Mouse (Mus musculus) kidney, adult 10 weeks (tissue): Measurements from ENCODE around the gene Emb. TPM values are rescaled to one million over a fixed set of nuclear protein-coding genes. Genes with fewer than 3 reads are reported as not detected.

Experiments
- polyA plus RNA-seq: library from polyadenylated mRNA; stranded (reverse); fragments of 350-450 nt; fragmentation: Illumina TruSeq; extraction: RNeasy Lipid Tissue Mini Kit (QIAGEN cat#74804); gene quantifications from one replicate; pipeline ENCODE4 v1.2.3, GENCODE M21; 2014; ENCODE audit warnings: low read depth, low replicate concordance

Emb gene
- 105 TPM for polyA plus RNA-seq

DNA sequence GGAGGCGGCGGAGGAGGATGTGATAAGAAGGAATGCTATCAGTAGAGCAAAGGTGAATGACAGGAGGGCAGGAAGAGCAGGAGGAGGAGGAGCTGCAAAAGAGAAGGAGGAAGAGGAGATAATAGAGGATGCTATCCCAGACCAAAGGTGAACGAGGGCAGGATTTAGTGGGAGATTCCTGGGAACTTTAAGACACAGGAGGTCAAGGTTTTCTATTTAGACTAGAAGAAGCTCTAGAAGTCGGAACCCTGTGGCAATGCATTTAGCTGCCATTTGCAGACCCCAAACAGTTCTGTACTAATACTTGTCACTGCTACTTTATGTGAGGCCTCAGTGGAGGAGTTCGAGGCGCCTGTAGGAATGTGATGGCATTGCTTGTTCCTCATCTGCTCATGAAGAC lies at the start of gene Emb:
Gene Emb, plus strand, starts transcription at position 301 of the 400 bp plus-strand sequence.

DNA sequence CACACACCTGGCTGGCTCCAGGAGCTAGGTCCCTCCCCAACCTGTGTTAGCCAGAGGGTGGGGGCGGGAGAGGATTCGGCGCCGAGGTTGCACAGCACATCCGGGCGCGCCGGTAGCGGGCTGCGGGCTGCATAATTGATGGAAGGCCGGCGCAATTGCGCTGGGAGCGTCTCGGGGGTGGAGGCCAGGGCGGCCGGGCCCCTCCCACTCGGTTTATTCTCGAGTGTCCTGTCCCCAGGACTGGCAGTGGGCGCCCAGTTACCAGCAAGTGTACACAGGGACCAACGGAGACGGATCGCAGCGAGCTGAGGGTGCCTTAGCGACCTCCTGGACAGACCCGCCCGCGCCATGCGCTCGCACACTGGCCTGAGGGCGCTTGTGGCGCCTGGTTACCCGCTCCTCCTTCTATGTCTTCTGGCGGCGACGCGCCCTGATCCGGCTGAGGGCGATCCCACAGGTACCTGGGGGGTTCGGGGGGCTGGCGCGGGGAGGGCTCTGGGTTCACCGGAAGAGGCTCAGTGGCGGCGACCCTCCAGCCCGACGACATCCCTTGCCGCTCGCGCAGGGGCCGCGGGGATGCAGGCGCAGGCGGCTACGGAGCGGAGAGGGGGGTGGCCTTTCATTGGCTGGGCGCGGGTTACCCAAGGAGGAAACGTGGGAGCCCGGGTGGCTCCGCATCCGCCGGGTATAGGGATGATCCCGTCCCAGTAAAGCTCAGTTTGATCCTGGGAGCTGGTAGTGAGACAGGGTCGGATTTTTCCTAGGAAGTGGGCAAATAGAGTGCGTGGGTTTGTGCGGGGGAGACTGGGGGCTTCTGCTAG lies 12.4 kb downstream of the Emb start, which contains the start of gene Gm17509:
Gene Gm17509, minus strand, starts transcription at position 575 of the 821 bp plus-strand sequence.

Other genes starting within 250 kb of the Emb start
- 23.9 TPM for gene Parp8, start 183.0 kb upstream of the Emb start, polyA plus RNA-seq
- gene Gm17509, start 12.5 kb downstream of the Emb start, polyA plus RNA-seq: not detected